21 mouse cellular contexts compared by ENCODE assay signal in genomic region chr11:83871780-83872554, GRCm38 (mm10). TPM values are rescaled to one million over a fixed set of nuclear protein-coding genes. Genes with fewer than 3 reads are reported as not detected.
DNase-seq lines count a peak whose midpoint lies in the region; ATAC-seq and TF ChIP-seq lines count a peak whose summit lies in the region.
"Had no signal": no experiment of that assay in that cellular context is flagged by ENCODE, and none has a peak within 500 bp of the region (broad histone marks: within the 10 kb centered on the region; RNA-seq: fewer than 3 reads in every experiment).

No protein-coding gene starts in this region.

- ATAC-seq in intestine, postnatal 0 days: no peak
- ATAC-seq in heart, embryonic 11.5 days (replicated peaks; ENCODE audit: insufficient number of reproducible peaks, low FRiP score, low TSS enrichment): no peak
- ATAC-seq: hindbrain, embryonic 16.5 days had no signal

- intact Hi-C loops in left cerebral cortex, postnatal 14 days (cut with DNase I): no loop called here

- DNase-seq in frontal cortex, adult 2 months (ENCODE audit: extremely low spot score in 1 of 2, low spot score in 1 of 2): peak; percentile 29 to 75
- DNase-seq in frontal cortex, postnatal 14 days (ENCODE audit: low spot score in 2 of 2): no peak
- peak; percentile 63 to 66 for DNase-seq in right cerebral cortex, adult 2 months (ENCODE audit: low spot score in 2 of 2)
- no peak for DNase-seq in right cerebral cortex, postnatal 10 days (ENCODE audit: low spot score in 2 of 2)
- DNase-seq in left cerebral cortex, postnatal 14 days (ENCODE audit: low spot score in 2 of 2): peak; percentile 30 to 40
- no peak for DNase-seq in kidney, adult 11 months
- DNase-seq: adrenal gland, postnatal 14 days; cerebellum, adult 9-10 months; gastrocnemius, adult 2 months; kidney, adult 8-10 months; retina, postnatal 1 day; thymus, adult 2 months had no signal

- no peak overlapping the region for H3K4me2 ChIP-seq in intestine, postnatal 0 days (replicated peaks; ENCODE audit: low read depth)
- no peak overlapping the region for H3K4me2 ChIP-seq in heart, embryonic 11.5 days
- H3K4me2 ChIP-seq: forebrain, embryonic 12.5 days; liver, embryonic 15.5 days; midbrain, embryonic 11.5 days; neural tube, embryonic 15.5 days had no signal

- whole genome bisulfite sequencing in intestine, postnatal 0 days: 71% methylated on average over 9 of the region's 9 CpGs
- 69% methylated on average over 9 of the region's 9 CpGs for WGBS in heart, embryonic 11.5 days (ENCODE audit: insufficient replicate concordance)

- no peak overlapping the region for H3K9ac ChIP-seq in intestine, postnatal 0 days (ENCODE audit: low read depth, low read length)
- H3K9ac ChIP-seq in heart, embryonic 11.5 days (ENCODE audit: low read depth, low read length): no peak overlapping the region
- H3K9ac ChIP-seq: forebrain, embryonic 12.5 days; liver, embryonic 15.5 days; neural tube, embryonic 15.5 days had no signal

- no peaks in the 10 kb centered on the region for H3K9me3 ChIP-seq in intestine, postnatal 0 days (ENCODE audit: control insufficient read depth)
- H3K9me3 ChIP-seq in heart, embryonic 11.5 days (replicated peaks; ENCODE audit: control insufficient read depth, low read length): no peaks in the 10 kb centered on the region
- H3K9me3 ChIP-seq: forebrain, embryonic 12.5 days; liver, embryonic 15.5 days; neural tube, embryonic 15.5 days had no signal

- H3K4me3 ChIP-seq in intestine, postnatal 0 days (ENCODE audit: low read depth, low read length): no peak overlapping the region
- no peak overlapping the region for H3K4me3 ChIP-seq in heart, embryonic 11.5 days (ENCODE audit: low read depth, low read length)
- H3K4me3 ChIP-seq: forebrain, embryonic 12.5 days; gastrocnemius, adult 2 months; liver, embryonic 15.5 days; neural tube, embryonic 15.5 days had no signal

- TF ChIP-seq CTCF in intestine, postnatal 0 days (IDR thresholded peaks at IDR 0.05; ENCODE audit: low read depth): no peak

- no peak overlapping the region for H3K27ac ChIP-seq in intestine, postnatal 0 days (ENCODE audit: low read depth, low read length)
- H3K27ac ChIP-seq in heart, embryonic 11.5 days (ENCODE audit: low read depth, low read length): no peak overlapping the region
- H3K27ac ChIP-seq: forebrain, embryonic 12.5 days; gastrocnemius, adult 2 months; liver, embryonic 15.5 days; neural tube, embryonic 15.5 days had no signal

- peaks cover 9% of the 10 kb centered on the region; the same call in 1 of the 2 replicates for H3K36me3 ChIP-seq in intestine, postnatal 0 days (ENCODE audit: control insufficient read depth, insufficient read depth)
- H3K36me3 ChIP-seq in heart, embryonic 11.5 days (ENCODE audit: control insufficient read depth, insufficient read depth, low read length): no peaks in the 10 kb centered on the region
- H3K36me3 ChIP-seq: forebrain, embryonic 12.5 days; liver, embryonic 15.5 days; neural tube, embryonic 15.5 days had no signal

- H3K4me1 ChIP-seq in intestine, postnatal 0 days (replicated peaks; ENCODE audit: control insufficient read depth, insufficient read depth, low read length): 0 out of 2 replicates have a peak, but pooled peaks cover 3% of the 10 kb centered on the region
- H3K4me1 ChIP-seq in heart, embryonic 11.5 days (ENCODE audit: control insufficient read depth, insufficient read depth, low read length): no peaks in the 10 kb centered on the region; the same call in 1 of the 2 replicates
- H3K4me1 ChIP-seq: neural tube, embryonic 15.5 days had no signal

- no peaks in the 10 kb centered on the region for H3K27me3 ChIP-seq in intestine, postnatal 0 days (replicated peaks; ENCODE audit: control insufficient read depth, insufficient read depth, low read length)
- no peaks in the 10 kb centered on the region for H3K27me3 ChIP-seq in heart, embryonic 11.5 days (ENCODE audit: control insufficient read depth, insufficient read depth, low read length)
- H3K27me3 ChIP-seq: liver, embryonic 15.5 days had no signal

RNA-seq across cellular contexts. Expression of gene Hnf1b, which starts 22.1 kb away (rescaled TPM):
- 0.08 and 0.13 TPM in 2 replicates for polyA plus RNA-seq in frontal cortex, adult 2 months (2012; rRNA removed)
- under 1 TPM in 1 of 2 experiments, not detected in 1; 0.22 TPM for total RNA-seq in left cerebral cortex, postnatal 14 days (2021)
- 12.0 and 13.2 TPM in 2 replicates for polyA plus RNA-seq in intestine, postnatal 0 days (2015; fragmentation: Nextera tagmentation; extraction: Ambion mirVana)
- polyA plus RNA-seq in heart, embryonic 11.5 days (2014; fragmentation: Nextera tagmentation; extraction: Ambion mirVana): 0.30 TPM in 1 of 2 replicates, not detected in the other
- total RNA-seq: gastrocnemius, adult 2 months; heart, adult 8-10 months; heart, postnatal 25 days had no signal
- polyA plus RNA-seq: forebrain, embryonic 12.5 days; midbrain, embryonic 11.5 days had no signal

Comparison
In these comparisons a context has a peak if more than half of its experiments do, and no peak if none do; other contexts are left out.
1. DNase-seq: peak in frontal cortex, adult 2 months (2 of 2), right cerebral cortex, adult 2 months (2 of 2) and left cerebral cortex, postnatal 14 days (2 of 2); none in frontal cortex, postnatal 14 days (0 of 2), right cerebral cortex, postnatal 10 days (0 of 2) and kidney, adult 11 months (single experiment).
2. RNA of gene Hnf1b, which starts 22.1 kb away (polyA plus RNA-seq): 12.0 to 13.2 TPM in intestine, postnatal 0 days; 0.30 TPM in heart, embryonic 11.5 days and 0.08 to 0.13 TPM in frontal cortex, adult 2 months; every median in the first group is over 10 times any median in the second.